Mouse (Mus musculus) liver, embryonic 14.5 days (tissue): ENCODE results near the gene Hist1h1d. TPM values are rescaled to one million over a fixed set of nuclear protein-coding genes. Genes with fewer than 3 reads are reported as not detected.
"Not testable (repeated sequence)": the region's sequence is repeated elsewhere in the genome, so short reads cannot be mapped to it uniquely, and the experiment has no call there.

Experiments used
- ATAC-seq: fragments of 200-750 bp; cut with Nextera tagmentation; 2 replicates; pipeline ENCODE4 v1.8.0; 2017; ENCODE audit warnings: moderate number of reproducible peaks, mild to moderate bottlenecking, moderate library complexity; ENCODE audit not compliant: insufficient read depth
- DNase-seq, 3 experiments: peaks; one replicate each; pipeline ENCODE4 v3.0.0-alpha.2; 2012 to 2013; ENCODE audit warnings: low read depth in 3 of 3, low spot score in 3 of 3
- H3K27ac ChIP-seq: fragments of 300-500 bp; sonication (generic); 2 replicates; pipeline ENCODE4 v1.5.1; 2014; ENCODE audit warnings: moderate library complexity, mild to moderate bottlenecking, control low read depth, inconsistent platforms
- H3K27me3 ChIP-seq: fragments of 300-500 bp; sonication (generic); 2 replicates; pipeline ENCODE4 v1.6.1; 2014; ENCODE audit warnings: mild to moderate bottlenecking, low read length, moderate library complexity; ENCODE audit not compliant: control insufficient read depth, insufficient read depth
- H3K36me3 ChIP-seq: fragments of 300-500 bp; sonication (generic); replicated peaks from 2 replicates; pipeline ENCODE4 v1.6.1; 2014; ENCODE audit warnings: low read depth; ENCODE audit not compliant: control insufficient read depth, insufficient read depth
- H3K4me1 ChIP-seq, 2 experiments: fragments of 200-500 bp in 1 of 2; fragments of 300-500 bp in 1 of 2; sonication (generic) in 1 of 2; replicated peaks; 2 replicates each; pipeline ENCODE4 v1.6.1; 2012 to 2014; ENCODE audit warnings: antibody characterized with exemption in 1 of 2, inconsistent platforms in 1 of 2, low read length in 1 of 2; ENCODE audit not compliant: control insufficient read depth in 2 of 2, insufficient read depth in 2 of 2
- H3K4me2 ChIP-seq: fragments of 300-500 bp; sonication (generic); 2 replicates; pipeline ENCODE4 v1.6.1; 2014; ENCODE audit warnings: low read depth, mild to moderate bottlenecking, control low read depth, moderate library complexity
- H3K4me3 ChIP-seq, 2 experiments: fragments of 200-500 bp in 1 of 2; fragments of 300-500 bp in 1 of 2; sonication (generic) in 1 of 2; 2 replicates each; pipeline ENCODE4 v1.5.1; 2012 to 2014; ENCODE audit warnings: low read depth in 2 of 2, low read length in 2 of 2, mild to moderate bottlenecking in 2 of 2, control low read depth in 1 of 2, inconsistent platforms in 1 of 2, moderate library complexity in 1 of 2; ENCODE audit not compliant: insufficient read depth in 1 of 2
- H3K9ac ChIP-seq: fragments of 300-500 bp; sonication (generic); replicated peaks from 2 replicates; pipeline ENCODE4 v1.6.1; 2014; ENCODE audit warnings: mild to moderate bottlenecking, control low read depth, moderate library complexity
- H3K9me3 ChIP-seq: fragments of 300-500 bp; sonication (generic); 2 replicates; pipeline ENCODE4 v1.6.1; 2016; ENCODE audit warnings: low read length, mixed read lengths; ENCODE audit not compliant: control insufficient read depth
- CTCF ChIP-seq: IDR thresholded peaks from 2 replicates; pipeline ENCODE4 v1.5.1; 2016; ENCODE audit warnings: antibody characterized with exemption, low read depth, control low read depth
- EP300 ChIP-seq: IDR thresholded peaks from 2 replicates; pipeline ENCODE4 v1.6.1; 2016; ENCODE audit warnings: antibody characterized with exemption, low read depth
- WGBS: fragments of 180-500 bp; shearing (Covaris S2); extraction: QIAGEN DNeasy Blood & Tissue Kit; methylation state at CpG from one replicate; pipeline ENCODE4 v1.1.7; 2014; ENCODE audit not compliant: insufficient replicate concordance; 5-methylcytosine and 5-hydroxymethylcytosine counted together
- polyA plus RNA-seq, 2 experiments: library from polyadenylated mRNA; depleted of rRNA in 1 of 2; stranded (reverse) in 1 of 2; unstranded in 1 of 2; fragments of >200 nt; fragmentation: Nextera tagmentation in 1 of 2; extraction: Ambion mirVana in 1 of 2; gene quantifications; 2 replicates each; pipeline versions ENCODE4 v1.2.1 to v1.2.3; 2012 to 2014

Hist1h1d gene
- polyA plus RNA-seq, 2 experiments = 0.70 to 1.2 TPM

DNA sequence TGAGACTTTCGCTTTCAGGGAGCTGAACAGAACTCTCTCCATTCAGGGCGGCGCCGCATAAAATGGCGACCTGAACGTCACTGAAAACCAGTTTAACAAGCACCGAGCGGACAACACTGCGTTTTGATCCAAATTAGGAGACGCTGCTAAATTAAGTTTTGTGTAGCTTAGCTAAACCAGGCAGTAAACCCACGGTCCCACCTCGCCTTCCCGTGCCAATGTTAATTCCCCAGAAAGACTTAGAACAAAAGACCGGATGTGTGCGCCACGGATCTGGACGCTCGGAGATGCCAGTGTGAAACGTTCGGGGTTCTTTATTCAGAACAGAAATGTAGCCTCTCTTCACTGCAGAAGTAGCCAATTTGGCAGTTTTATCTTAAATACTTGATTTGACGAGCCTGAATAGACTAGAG is 32.0 kb downstream of the Hist1h1d start:
- peak overlapping the region; percentile 87 for H3K9ac ChIP-seq
- H3K27ac ChIP-seq = peak overlapping the region; percentile 88
- ATAC-seq (peak; percentile 4; the same call in 1 of the 2 replicates), DNase-seq (peak in 1 of 3 experiments; percentile 85)
- H3K27me3 ChIP-seq = no peaks in the 10 kb centered on the region
- H3K9me3 ChIP-seq = no peaks in the 10 kb centered on the region
- WGBS = under 1% methylated on average over 21 of the region's 21 CpGs
- H3K4me3 ChIP-seq = peak overlapping the region; percentile 55 to 78
- no peaks in the 10 kb centered on the region for H3K36me3 ChIP-seq
- peaks cover 29 to 33% of the 10 kb centered on the region in 2 experiments for H3K4me1 ChIP-seq
- peak overlapping the region; percentile 94 for H3K4me2 ChIP-seq
- TF ChIP-seq CTCF (no peak), EP300 (no peak)

DNA sequence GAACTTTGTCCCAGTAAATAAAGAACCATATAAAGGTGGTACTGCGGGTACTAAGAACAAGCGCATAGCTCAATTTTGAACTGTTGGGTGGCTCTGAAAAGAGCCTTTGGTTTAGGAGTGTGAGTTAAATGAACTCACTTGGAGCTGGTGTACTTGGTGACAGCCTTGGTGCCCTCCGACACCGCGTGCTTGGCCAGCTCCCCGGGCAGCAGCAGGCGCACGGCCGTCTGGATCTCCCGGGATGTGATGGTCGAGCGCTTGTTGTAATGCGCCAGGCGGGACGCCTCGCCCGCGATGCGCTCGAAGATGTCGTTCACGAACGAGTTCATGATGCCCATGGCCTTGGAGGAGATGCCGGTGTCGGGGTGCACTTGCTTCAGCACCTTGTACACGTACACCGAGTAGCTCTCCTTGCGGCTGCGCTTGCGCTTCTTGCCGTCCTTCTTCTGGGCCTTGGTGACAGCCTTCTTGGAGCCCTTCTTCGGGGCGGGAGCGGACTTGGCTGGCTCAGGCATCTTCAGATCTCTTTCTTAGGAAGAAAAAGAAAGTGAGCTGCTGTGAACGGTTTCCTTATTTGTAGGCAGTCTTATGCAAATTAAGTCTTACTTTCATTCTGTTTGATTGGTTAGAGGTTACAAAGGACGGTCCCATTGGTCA is 32.5 kb downstream of the Hist1h1d start:
- Histone ChIP-seq H3K4me3 (peak overlapping the region; percentile 55 to 78), H3K27ac (peak overlapping the region; percentile 88), H3K4me1 (peaks cover 29 to 32% of the 10 kb centered on the region in 2 experiments), H3K4me2 (peak overlapping the region; percentile 94), H3K9ac (peak overlapping the region; percentile 87)
- peak; percentile 90 to 95 (median 91) for DNase-seq
- WGBS = 0% methylated on average over 27 of the region's 36 CpGs
- H3K27me3 ChIP-seq, H3K9me3 ChIP-seq, H3K36me3 ChIP-seq: not testable (repeated sequence)
- peak; percentile 73 for ATAC-seq
- peak; percentile 80 for TF ChIP-seq EP300

DNA sequence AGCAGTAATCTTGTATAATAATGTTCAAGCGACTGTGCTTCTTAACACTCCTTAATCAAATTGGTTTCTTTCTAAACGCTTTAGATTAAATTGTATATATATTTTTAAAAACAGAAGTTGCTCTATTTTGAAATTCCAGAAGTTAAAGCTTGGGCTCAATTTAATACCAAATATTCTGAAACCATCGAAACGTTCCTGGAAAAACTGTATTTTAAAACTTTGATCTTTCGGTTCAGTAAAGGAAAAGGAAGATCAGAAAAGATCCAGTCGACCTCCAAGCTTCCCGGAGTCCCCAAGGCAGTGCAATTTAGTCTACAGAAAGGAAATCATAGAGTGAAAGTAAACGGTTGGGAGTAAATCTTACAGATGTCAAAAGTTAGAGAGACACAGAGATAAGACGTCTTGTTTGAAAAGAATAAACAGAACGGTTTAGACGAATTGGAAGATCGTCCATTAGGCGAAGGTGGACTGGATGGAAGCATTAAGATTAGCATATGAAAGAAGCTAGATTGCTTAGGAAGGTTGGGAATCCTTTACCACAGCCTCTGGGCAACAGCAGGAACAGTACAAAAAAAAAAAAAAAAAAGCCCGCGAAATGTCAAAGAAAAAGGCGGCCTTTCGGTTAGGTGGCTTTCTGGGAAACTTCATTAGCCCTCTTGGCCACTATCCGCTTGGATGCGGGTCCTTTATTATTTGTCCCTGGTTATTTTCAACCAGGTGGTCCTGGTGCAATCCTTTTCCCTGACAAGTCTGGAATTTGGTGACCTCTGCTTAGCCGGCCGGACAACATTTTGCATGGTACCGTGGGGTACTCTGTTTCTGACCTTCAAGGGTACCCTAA is 33.3 kb downstream of the Hist1h1d start:
- ATAC-seq (no peak), DNase-seq (no peak)
- H3K9me3 ChIP-seq = no peaks in the 10 kb centered on the region
- H3K4me1 ChIP-seq = peaks cover 23 to 27% of the 10 kb centered on the region in 2 experiments
- WGBS = 2% methylated on average over 22 of the region's 22 CpGs
- H3K27ac ChIP-seq = peak overlapping the region; percentile 88
- H3K4me2 ChIP-seq = peak overlapping the region; percentile 94
- no peaks in the 10 kb centered on the region for H3K36me3 ChIP-seq
- no peaks in the 10 kb centered on the region for H3K27me3 ChIP-seq
- peak overlapping the region; percentile 94 for H3K9ac ChIP-seq
- H3K4me3 ChIP-seq = peak overlapping the region; percentile 55 to 61
- TF ChIP-seq CTCF (no peak), EP300 (no peak)

DNA sequence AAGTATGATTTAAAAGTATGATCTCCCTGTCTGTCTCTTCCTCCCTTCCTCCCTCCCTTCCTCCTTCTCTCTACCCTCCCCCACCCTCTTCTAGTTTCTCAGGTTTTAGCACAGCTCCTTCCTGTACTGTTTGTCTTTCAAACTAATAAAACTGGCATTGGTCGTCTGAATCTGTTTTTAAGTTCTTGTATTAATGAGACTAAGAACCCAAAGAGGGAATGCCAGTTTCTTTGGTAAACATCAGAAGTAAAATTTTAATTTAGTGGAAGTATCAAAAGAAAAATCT is 33.8 kb downstream of the Hist1h1d start:
- peak overlapping the region; percentile 94 for H3K9ac ChIP-seq
- no peak for ATAC-seq
- DNase-seq = no peak

DNA sequence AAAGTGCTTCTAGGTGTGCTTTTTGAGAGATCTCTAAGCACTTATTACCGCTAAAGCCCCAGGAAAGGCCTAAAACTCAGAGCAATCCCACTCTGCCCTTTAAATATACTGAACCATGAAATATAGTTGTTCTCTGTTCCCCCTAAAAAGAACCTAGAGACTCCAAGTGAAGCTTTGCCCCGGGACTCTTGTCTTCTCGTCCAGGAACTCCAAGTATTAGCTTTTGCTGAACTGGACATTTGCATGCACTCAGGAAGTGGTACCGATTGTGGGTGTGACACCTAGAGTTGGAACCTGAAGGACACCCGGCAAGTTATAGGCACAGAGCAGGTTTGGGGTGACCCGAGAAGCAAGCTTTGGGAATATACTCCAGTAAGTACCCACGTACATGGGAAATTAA is 38.1 kb downstream of the Hist1h1d start:
- ATAC-seq = no peak
- H3K27me3 ChIP-seq = no peaks in the 10 kb centered on the region
- no peaks in the 10 kb centered on the region for H3K36me3 ChIP-seq
- TF ChIP-seq CTCF (no peak), EP300 (no peak)
- 85% methylated on average over 7 of the region's 7 CpGs for WGBS
- no peaks in the 10 kb centered on the region for H3K9me3 ChIP-seq
- DNase-seq = no peak
- H3K4me1 ChIP-seq = peaks cover 38 to 44% of the 10 kb centered on the region in 2 experiments
- H3K4me2 ChIP-seq = no peak overlapping the region
- H3K4me3 ChIP-seq = no peak overlapping the region
- no peak overlapping the region for H3K9ac ChIP-seq
- H3K27ac ChIP-seq = no peak overlapping the region

More for the DNA sequence above, 33.8 kb downstream of the Hist1h1d start:
- H3K4me3 ChIP-seq = peak overlapping the region; percentile 55 to 61
- H3K4me2 ChIP-seq = peak overlapping the region; percentile 94
- H3K36me3 ChIP-seq = no peaks in the 10 kb centered on the region
- WGBS = 9% methylated on average over 1 of the region's 1 CpGs
- no peak for TF ChIP-seq CTCF
- TF ChIP-seq EP300 = no peak
- H3K4me1 ChIP-seq = peaks cover 23 to 26% of the 10 kb centered on the region in 2 experiments
- no peaks in the 10 kb centered on the region for H3K27me3 ChIP-seq
- no peaks in the 10 kb centered on the region for H3K9me3 ChIP-seq
- peak overlapping the region; percentile 88 for H3K27ac ChIP-seq

DNA sequence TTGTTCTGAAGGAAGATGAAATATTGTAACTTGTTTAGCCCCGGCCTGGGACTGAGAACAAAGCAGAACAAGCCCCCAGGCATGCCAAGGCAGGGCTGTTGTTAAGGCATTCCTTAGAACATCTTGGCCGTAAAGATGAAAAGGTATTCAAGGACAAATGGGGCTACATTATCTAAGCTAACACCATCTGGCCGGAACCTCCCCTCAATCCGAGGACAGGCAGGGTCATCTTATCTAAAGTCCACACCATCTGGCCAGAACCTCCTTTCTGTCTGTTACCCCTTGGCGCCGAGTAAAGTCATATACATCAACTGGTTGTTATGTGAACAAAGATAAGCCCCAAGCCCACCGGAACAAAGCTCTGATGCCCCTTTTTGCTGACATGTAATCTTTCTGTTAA is 38.8 kb downstream of the Hist1h1d start:
- H3K9ac ChIP-seq, H3K27ac ChIP-seq, H3K9me3 ChIP-seq, ATAC-seq, H3K27me3 ChIP-seq, H3K4me3 ChIP-seq, DNase-seq, H3K36me3 ChIP-seq, H3K4me2 ChIP-seq: not testable (repeated sequence)
- peaks cover 42% of the 10 kb centered on the region in 2 experiments for H3K4me1 ChIP-seq
- WGBS = 50% methylated on average over 7 of the region's 7 CpGs
